Mouse (Mus musculus) kidney, postnatal 0 days (tissue): ENCODE measurements around the gene Cd96. TPM values are rescaled to one million over a fixed set of nuclear protein-coding genes. Genes with fewer than 3 reads are reported as not detected.
"Not testable (repeated sequence)": the region's sequence is repeated elsewhere in the genome, so short reads cannot be mapped to it uniquely, and the experiment has no call there.

Experiments
- ATAC-seq: fragments of 200-750 bp; cut with Nextera tagmentation; replicated peaks from 2 replicates; pipeline ENCODE4 v1.8.0; 2017; ENCODE audit warnings: low read depth, moderate number of reproducible peaks, moderate TSS enrichment, moderate library complexity; ENCODE audit not compliant: low FRiP score
- DNase-seq: peaks from one replicate; pipeline ENCODE4 v3.0.0-alpha.2; 2016; ENCODE audit warnings: low spot score
- H3K27ac ChIP-seq: fragments of 300-500 bp; sonication (generic); 2 replicates; pipeline ENCODE4 v1.5.1; 2014; ENCODE audit warnings: mild to moderate bottlenecking
- H3K27me3 ChIP-seq: fragments of 300-500 bp; sonication (generic); 2 replicates; pipeline ENCODE4 v1.6.1; 2014; ENCODE audit warnings: low read length, mixed read lengths; ENCODE audit not compliant: insufficient read depth
- H3K36me3 ChIP-seq: fragments of 300-500 bp; sonication (generic); 2 replicates; pipeline ENCODE4 v1.6.1; 2014; ENCODE audit warnings: low read length, mixed read lengths; ENCODE audit not compliant: insufficient read depth
- H3K4me1 ChIP-seq: fragments of 300-500 bp; sonication (generic); replicated peaks from 2 replicates; pipeline ENCODE4 v1.6.1; 2014; ENCODE audit warnings: antibody characterized with exemption, low read length, mixed read lengths; ENCODE audit not compliant: insufficient read depth
- H3K4me2 ChIP-seq: fragments of 300-500 bp; sonication (generic); 2 replicates; pipeline ENCODE4 v1.6.1; 2014; ENCODE audit warnings: mild to moderate bottlenecking, low read length, moderate library complexity, mixed read lengths
- H3K4me3 ChIP-seq: fragments of 300-500 bp; sonication (generic); replicated peaks from 2 replicates; pipeline ENCODE4 v1.5.1; 2014; ENCODE audit warnings: low read depth, low read length
- H3K9ac ChIP-seq: fragments of 300-500 bp; sonication (generic); 2 replicates; pipeline ENCODE4 v1.6.1; 2014; ENCODE audit warnings: low read depth, low read length
- H3K9me3 ChIP-seq: fragments of 300-500 bp; sonication (generic); replicated peaks from 2 replicates; pipeline ENCODE4 v1.6.1; 2016; ENCODE audit warnings: low read length, inconsistent platforms, mixed read lengths
- CTCF ChIP-seq: IDR thresholded peaks from 2 replicates; pipeline ENCODE4 v1.5.1; 2016; ENCODE audit warnings: antibody characterized with exemption, low read depth, mild to moderate bottlenecking, moderate library complexity
- WGBS: fragments of 180-500 bp; shearing (Covaris S2); extraction: QIAGEN DNeasy Blood & Tissue Kit; methylation state at CpG from one replicate; pipeline ENCODE4 v1.1.7; 2014; 5-methylcytosine and 5-hydroxymethylcytosine counted together
- polyA plus RNA-seq: library from polyadenylated mRNA; unstranded; fragments of >200 nt; fragmentation: Nextera tagmentation; extraction: Ambion mirVana; gene quantifications from 2 replicates; pipeline ENCODE4 v1.2.1, GENCODE M21; 2015

Gene Cd96
- not detected in 2 replicates for polyA plus RNA-seq

DNA sequence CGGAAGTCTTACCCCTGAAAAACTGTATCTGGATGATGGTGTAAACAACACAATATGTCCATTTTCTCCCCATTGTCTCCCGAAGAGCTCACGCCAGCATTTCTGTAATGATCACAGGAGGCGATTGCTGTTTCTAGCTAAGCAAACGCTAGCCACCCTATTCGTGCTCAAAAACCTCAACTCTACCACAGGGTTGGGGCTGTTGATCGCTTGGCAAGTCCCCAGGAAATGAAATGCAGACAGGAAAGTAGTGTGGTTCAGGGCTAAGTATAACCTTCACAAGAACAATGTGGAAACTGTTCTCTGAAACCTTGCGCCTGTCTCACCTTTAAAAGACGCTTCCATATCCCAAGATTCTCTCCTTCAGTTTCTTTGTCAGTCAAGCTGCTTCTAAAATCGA lies at the start of gene Cd96:
Cd96 (minus strand) TSS at position 232 of the 400 bp plus-strand sequence.
- Histone ChIP-seq H3K4me3 (no peak within 1 kb of the TSS), H3K9me3 (no peaks in the 10 kb centered on the region), H3K9ac (no peak within 1 kb of the TSS), H3K4me1 (no peaks in the 10 kb centered on the region), H3K27me3 (no peaks in the 10 kb centered on the region), H3K36me3 (no peaks in the 10 kb centered on the region), H3K4me2 (no peak within 1 kb of the TSS), H3K27ac (no peak within 1 kb of the TSS)
- DNase-seq: no peak
- no peak for ATAC-seq
- TF ChIP-seq CTCF: no peak
- 80% methylated on average over 10 of the region's 10 CpGs for WGBS

DNA sequence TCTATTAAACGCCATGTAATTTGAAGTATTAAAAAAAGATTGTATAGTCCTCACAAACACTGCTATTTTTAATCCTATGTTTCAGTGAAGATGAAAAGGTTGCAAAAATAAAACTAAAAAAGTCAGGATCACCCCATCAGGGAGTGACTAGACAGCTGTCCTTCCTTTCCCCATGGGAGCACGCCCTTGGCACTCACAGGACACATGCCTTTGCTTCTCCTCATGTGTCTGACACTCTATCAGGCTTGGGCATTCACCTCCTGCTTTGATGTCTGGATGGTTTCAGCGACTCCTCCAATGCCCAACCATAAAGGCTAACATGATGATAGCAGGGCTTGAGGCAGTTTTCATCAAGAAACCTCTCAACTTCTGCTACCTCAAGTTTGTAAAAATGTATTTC lies 46.9 kb upstream of the Cd96 start:
- H3K4me3 ChIP-seq: no peak overlapping the region
- H3K9me3 ChIP-seq: no peaks in the 10 kb centered on the region
- H3K27ac ChIP-seq: no peak overlapping the region
- no peaks in the 10 kb centered on the region for H3K27me3 ChIP-seq
- no peak overlapping the region for H3K4me2 ChIP-seq
- no peaks in the 10 kb centered on the region for H3K36me3 ChIP-seq
- H3K4me1 ChIP-seq: no peaks in the 10 kb centered on the region
- TF ChIP-seq CTCF: no peak
- DNase-seq (no peak), ATAC-seq (no peak)
- H3K9ac ChIP-seq: no peak overlapping the region
- 64% methylated on average over 3 of the region's 3 CpGs for WGBS

DNA sequence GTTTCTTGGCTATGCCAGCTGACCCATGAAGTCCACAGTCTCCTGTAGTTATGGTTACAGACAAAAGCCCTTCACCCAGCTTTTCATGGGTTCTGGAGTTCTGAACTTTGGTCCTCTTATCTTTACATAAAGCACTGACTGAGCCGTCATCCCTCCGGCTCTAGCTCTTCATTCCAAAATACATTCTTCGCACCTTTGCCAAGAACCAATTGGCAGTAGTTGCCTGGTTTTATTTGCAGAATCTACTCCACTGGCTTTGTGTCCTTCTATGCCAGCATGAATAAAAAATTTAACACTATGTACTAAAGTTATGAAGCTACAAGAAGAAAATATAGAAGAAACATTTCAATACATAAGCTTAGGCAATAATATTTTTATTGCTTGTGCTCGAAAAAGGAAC lies 45.3 kb upstream of the Cd96 start:
- no peak for ATAC-seq
- Histone ChIP-seq H3K4me1 (no peaks in the 10 kb centered on the region), H3K27ac (no peak overlapping the region), H3K9ac (no peak overlapping the region), H3K9me3 (no peaks in the 10 kb centered on the region), H3K36me3 (no peaks in the 10 kb centered on the region), H3K4me3 (no peak overlapping the region), H3K27me3 (no peaks in the 10 kb centered on the region), H3K4me2 (no peak overlapping the region)
- WGBS: 82% methylated on average over 4 of the region's 4 CpGs
- TF ChIP-seq CTCF: no peak
- no peak for DNase-seq

DNA sequence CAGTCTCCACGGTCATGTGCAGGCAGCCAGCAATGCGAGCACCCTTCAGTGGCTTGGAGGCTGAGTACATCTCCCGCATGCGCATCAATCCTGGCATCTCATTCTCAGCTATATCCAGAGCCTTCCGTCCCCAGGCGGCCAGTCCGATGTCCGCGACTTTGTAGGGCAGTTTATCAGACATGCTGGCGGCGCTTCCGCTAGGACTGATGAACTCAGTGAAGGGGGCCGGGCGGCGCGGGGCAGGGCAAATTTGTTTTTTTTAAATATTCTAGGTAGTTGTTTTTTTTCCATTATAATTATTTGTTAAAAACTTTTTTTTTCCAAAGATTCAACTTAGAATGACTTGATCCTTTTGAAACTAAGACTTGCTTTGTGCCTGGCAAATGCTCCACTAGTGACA lies 34.8 kb upstream of the Cd96 start, which contains the start of gene Gm4737:
Gm4737 (minus strand) TSS at position 246 of the 400 bp plus-strand sequence.
- H3K27me3 ChIP-seq, DNase-seq, H3K4me3 ChIP-seq, H3K27ac ChIP-seq, H3K4me1 ChIP-seq, ATAC-seq, H3K4me2 ChIP-seq, H3K36me3 ChIP-seq, H3K9ac ChIP-seq, H3K9me3 ChIP-seq: not testable (repeated sequence)
- WGBS: 94% methylated on average over 9 of the region's 16 CpGs

DNA sequence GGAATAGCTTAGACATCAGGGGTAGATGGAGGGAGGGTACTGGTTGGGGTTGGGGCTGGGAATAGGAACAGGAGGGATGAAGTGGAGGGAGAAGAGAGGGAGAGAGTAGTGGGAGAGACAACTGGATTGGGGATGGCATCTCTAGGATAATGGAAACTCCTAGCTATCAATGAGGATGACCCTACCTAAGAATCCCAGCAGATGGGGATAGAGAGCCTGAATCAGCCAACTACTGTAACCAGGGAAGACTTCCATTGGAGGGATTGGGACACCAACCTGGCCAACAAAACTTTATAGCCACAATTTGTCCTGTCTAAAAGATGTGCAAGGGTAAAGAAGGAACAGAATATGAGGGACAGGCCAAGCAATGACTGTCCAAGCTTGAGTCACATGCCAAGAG lies 31.1 kb upstream of the Cd96 start:
- Histone ChIP-seq H3K4me1 (no peaks in the 10 kb centered on the region), H3K9me3 (no peaks in the 10 kb centered on the region), H3K4me2 (no peak overlapping the region), H3K36me3 (no peaks in the 10 kb centered on the region), H3K27me3 (no peaks in the 10 kb centered on the region), H3K9ac (no peak overlapping the region), H3K27ac (no peak overlapping the region), H3K4me3 (no peak overlapping the region)
- ATAC-seq: no peak
- no peak for DNase-seq
- TF ChIP-seq CTCF: peak; percentile 46; the same call in 1 of the 2 replicates

DNA sequence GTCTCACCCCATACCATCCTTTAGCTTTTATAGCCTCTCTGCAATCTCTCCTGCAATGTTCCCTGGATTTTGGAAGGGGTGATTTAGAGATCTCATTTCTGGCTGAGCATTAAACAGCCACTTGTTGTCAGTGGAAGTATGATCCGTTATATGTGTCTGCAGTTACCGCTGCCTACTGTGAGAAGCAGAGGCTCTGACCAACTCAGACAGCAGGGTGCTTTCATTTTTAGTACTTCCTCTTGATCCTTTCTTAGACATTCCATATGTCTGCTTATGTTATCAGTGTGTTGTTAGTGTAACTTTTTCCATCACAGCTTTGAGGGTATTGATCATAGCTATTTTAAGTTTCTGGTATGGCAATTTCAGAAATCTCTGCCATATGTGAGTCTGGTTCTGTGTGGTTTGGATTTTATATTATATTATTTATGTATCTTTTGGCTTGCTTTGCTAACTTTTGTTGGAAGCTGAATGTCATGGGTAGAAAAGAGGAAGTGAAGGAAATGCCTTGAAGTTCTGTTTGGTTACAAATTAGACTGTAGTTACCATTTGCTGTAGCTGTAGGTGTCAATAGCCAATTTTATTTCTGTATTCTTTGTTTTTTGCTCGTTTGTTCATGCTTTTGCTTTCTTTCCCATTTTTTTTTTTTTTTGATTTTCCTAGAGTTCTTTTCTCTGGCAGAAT lies 28.8 kb upstream of the Cd96 start:
- DNase-seq (peak; percentile 24), ATAC-seq (no peak)
- TF ChIP-seq CTCF: no peak
- H3K9me3 ChIP-seq: no peaks in the 10 kb centered on the region
- H3K36me3 ChIP-seq: no peaks in the 10 kb centered on the region
- no peak overlapping the region for H3K4me3 ChIP-seq
- 55% methylated on average over 3 of the region's 3 CpGs for WGBS
- no peak overlapping the region for H3K4me2 ChIP-seq
- H3K27me3 ChIP-seq: no peaks in the 10 kb centered on the region
- no peaks in the 10 kb centered on the region for H3K4me1 ChIP-seq
- no peak overlapping the region for H3K9ac ChIP-seq
- no peak overlapping the region for H3K27ac ChIP-seq

DNA sequence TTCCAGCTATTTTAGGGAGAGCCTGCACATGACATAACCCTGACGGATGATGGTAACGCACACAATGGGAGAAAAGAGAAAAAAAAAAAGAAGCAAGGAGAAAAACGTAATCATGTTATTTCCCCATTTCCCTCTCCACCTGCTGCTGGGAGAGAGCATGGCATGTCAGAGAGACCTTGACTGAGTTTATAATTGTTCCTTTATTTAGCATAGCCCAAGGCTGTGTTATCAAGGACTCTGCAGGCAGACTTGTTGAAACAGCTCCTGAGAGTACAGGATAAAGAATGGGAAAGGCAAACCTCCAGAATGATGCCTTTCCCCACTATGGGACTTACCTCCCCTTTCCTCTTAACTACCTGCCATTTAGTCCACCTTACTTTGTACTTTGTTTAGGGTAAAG lies 26.9 kb upstream of the Cd96 start:
- no peak overlapping the region for H3K4me3 ChIP-seq
- no peaks in the 10 kb centered on the region for H3K36me3 ChIP-seq
- no peak overlapping the region for H3K9ac ChIP-seq
- ATAC-seq: no peak
- no peaks in the 10 kb centered on the region for H3K4me1 ChIP-seq
- TF ChIP-seq CTCF: no peak
- no peak for DNase-seq
- 69% methylated on average over 3 of the region's 3 CpGs for WGBS
- no peak overlapping the region for H3K27ac ChIP-seq
- no peak overlapping the region for H3K4me2 ChIP-seq
- H3K27me3 ChIP-seq: no peaks in the 10 kb centered on the region
- no peaks in the 10 kb centered on the region for H3K9me3 ChIP-seq
